Mouse (Mus musculus) erythroblast, adult 5-6 weeks (primary cell): ENCODE results near the gene Klhdc9. TPM values are rescaled to one million over a fixed set of nuclear protein-coding genes. Genes with fewer than 3 reads are reported as not detected.

Experiments used
- ATAC-seq: replicated peaks from 2 replicates; pipeline ENCODE4 v1.8.0; 2016; ENCODE audit warnings: moderate number of reproducible peaks, mild to moderate bottlenecking, moderate TSS enrichment, inconsistent platforms; ENCODE audit not compliant: poor library complexity, low FRiP score, severe bottlenecking
- total RNA-seq, 2 experiments: library from RNA; stranded (forward) in 1 of 2; stranded (reverse) in 1 of 2; fragments of 150-400 nt in 1 of 2; fragments of 200-764, 138-1000 nt in 1 of 2; gene quantifications; 2 replicates each; pipeline versions ENCODE4 v1.2.3 to v1.2.4; 2015 to 2017; ENCODE audit warnings: low replicate concordance in 2 of 2

The Klhdc9 gene
- total RNA-seq, 2 experiments from 2014 or later, result not detected

GRCm38 (mm10) chr1:171321415-171321814, 39.2 kb downstream of the Klhdc9 start:
- peak; percentile 78 for ATAC-seq

- no peak for ATAC-seq
These were observed 40.4 kb downstream of the Klhdc9 start for GRCm38 (mm10) chr1:171320151-171320550.

- ATAC-seq, result no peak
These were observed 40.9 kb downstream of the Klhdc9 start for GRCm38 (mm10) chr1:171319748-171320147.

GRCm38 (mm10) chr1:171309321-171309720, 51.3 kb downstream of the Klhdc9 start:
- no peak for ATAC-seq

Other genes starting within 250 kb of the Klhdc9 start
- gene Cfap126, start 246.9 kb downstream of the Klhdc9 start, total RNA-seq (2015; ENCODE audit: low replicate concordance), result not detected in 2 replicates
- gene Cfap126, start 246.9 kb downstream of the Klhdc9 start, total RNA-seq (2017; ENCODE audit: low replicate concordance), result not detected in 2 replicates
- 15.6 and 40.3 TPM in 2 replicates for gene Sdhc, start 210.2 kb downstream of the Klhdc9 start, total RNA-seq (2015; ENCODE audit: low replicate concordance)
- gene Sdhc, start 210.2 kb downstream of the Klhdc9 start, total RNA-seq (2017; ENCODE audit: low replicate concordance), result 9.2 and 20.0 TPM in 2 replicates
- gene Mpz, start 210.1 kb downstream of the Klhdc9 start, total RNA-seq (2015; ENCODE audit: low replicate concordance), result not detected in 2 replicates
- not detected in 2 replicates for gene Mpz, start 210.1 kb downstream of the Klhdc9 start, total RNA-seq (2017; ENCODE audit: low replicate concordance)
- gene Pcp4l1, start 164.5 kb downstream of the Klhdc9 start, total RNA-seq (2015; ENCODE audit: low replicate concordance), result not detected in 2 replicates
- gene Pcp4l1, start 164.5 kb downstream of the Klhdc9 start, total RNA-seq (2017; ENCODE audit: low replicate concordance), result 0.84 and 3.2 TPM in 2 replicates
- gene Nr1i3, start 146.8 kb downstream of the Klhdc9 start, total RNA-seq (2015; ENCODE audit: low replicate concordance), result not detected in 2 replicates
- gene Nr1i3, start 146.8 kb downstream of the Klhdc9 start, total RNA-seq (2017; ENCODE audit: low replicate concordance), result not detected in 2 replicates
- gene Tomm40l, start 138.3 kb downstream of the Klhdc9 start, total RNA-seq (2015; ENCODE audit: low replicate concordance), result 4.0 and 4.2 TPM in 2 replicates
- 2.2 and 2.6 TPM in 2 replicates for gene Tomm40l, start 138.3 kb downstream of the Klhdc9 start, total RNA-seq (2017; ENCODE audit: low replicate concordance)
- gene Apoa2, start 135.7 kb downstream of the Klhdc9 start, total RNA-seq (2015; ENCODE audit: low replicate concordance), result not detected in 2 replicates
- not detected in 2 replicates for gene Apoa2, start 135.7 kb downstream of the Klhdc9 start, total RNA-seq (2017; ENCODE audit: low replicate concordance)
- 269 and 282 TPM in 2 replicates for gene Fcer1g, start 126.4 kb downstream of the Klhdc9 start, total RNA-seq (2015; ENCODE audit: low replicate concordance)
- 89.5 and 162 TPM in 2 replicates for gene Fcer1g, start 126.4 kb downstream of the Klhdc9 start, total RNA-seq (2017; ENCODE audit: low replicate concordance)
- 0.19 TPM in 1 of 2 replicates, not detected in the other for gene Adamts4, start 110.4 kb downstream of the Klhdc9 start, total RNA-seq (2015; ENCODE audit: low replicate concordance)
- gene Adamts4, start 110.4 kb downstream of the Klhdc9 start, total RNA-seq (2017; ENCODE audit: low replicate concordance), result not detected in 2 replicates
- 62.9 and 78.4 TPM in 2 replicates for gene Ndufs2, start 109.4 kb downstream of the Klhdc9 start, total RNA-seq (2015; ENCODE audit: low replicate concordance)
- gene Ndufs2, start 109.4 kb downstream of the Klhdc9 start, total RNA-seq (2017; ENCODE audit: low replicate concordance), result 48.0 and 62.1 TPM in 2 replicates
- gene B4galt3, start 90.5 kb downstream of the Klhdc9 start, total RNA-seq (2015; ENCODE audit: low replicate concordance), result 8.1 and 11.3 TPM in 2 replicates
- gene B4galt3, start 90.5 kb downstream of the Klhdc9 start, total RNA-seq (2017; ENCODE audit: low replicate concordance), result 7.7 and 29.1 TPM in 2 replicates
- 416 and 462 TPM in 2 replicates for gene Ppox, start 79.6 kb downstream of the Klhdc9 start, total RNA-seq (2015; ENCODE audit: low replicate concordance)
- gene Ppox, start 79.6 kb downstream of the Klhdc9 start, total RNA-seq (2017; ENCODE audit: low replicate concordance), result 506 and 765 TPM in 2 replicates
- 9.6 and 12.1 TPM in 2 replicates for gene Usp21, start 72.8 kb downstream of the Klhdc9 start, total RNA-seq (2015; ENCODE audit: low replicate concordance)
- 9.4 and 13.9 TPM in 2 replicates for gene Usp21, start 72.8 kb downstream of the Klhdc9 start, total RNA-seq (2017; ENCODE audit: low replicate concordance)
- 23.4 and 28.6 TPM in 2 replicates for gene Ufc1, start 65.8 kb downstream of the Klhdc9 start, total RNA-seq (2015; ENCODE audit: low replicate concordance)
- 13.9 and 19.3 TPM in 2 replicates for gene Ufc1, start 65.8 kb downstream of the Klhdc9 start, total RNA-seq (2017; ENCODE audit: low replicate concordance)
- 3.8 and 4.8 TPM in 2 replicates for gene Dedd, start 31.7 kb downstream of the Klhdc9 start, total RNA-seq (2015; ENCODE audit: low replicate concordance)
- 4.3 and 6.7 TPM in 2 replicates for gene Dedd, start 31.7 kb downstream of the Klhdc9 start, total RNA-seq (2017; ENCODE audit: low replicate concordance)
- gene Nit1, start 15.2 kb downstream of the Klhdc9 start, total RNA-seq (2015; ENCODE audit: low replicate concordance), result 6.7 and 7.3 TPM in 2 replicates
- 11.0 and 13.8 TPM in 2 replicates for gene Nit1, start 15.2 kb downstream of the Klhdc9 start, total RNA-seq (2017; ENCODE audit: low replicate concordance)
- gene Pfdn2, start 15.1 kb downstream of the Klhdc9 start, total RNA-seq (2015; ENCODE audit: low replicate concordance), result 5.4 and 7.1 TPM in 2 replicates
- 1.5 and 15.1 TPM in 2 replicates for gene Pfdn2, start 15.1 kb downstream of the Klhdc9 start, total RNA-seq (2017; ENCODE audit: low replicate concordance)
- not detected in 2 replicates for gene Nectin4, start 9.3 kb upstream of the Klhdc9 start, total RNA-seq (2015; ENCODE audit: low replicate concordance)
- 0.68 TPM in 1 of 2 replicates, not detected in the other for gene Nectin4, start 9.3 kb upstream of the Klhdc9 start, total RNA-seq (2017; ENCODE audit: low replicate concordance)
- 20.1 and 21.1 TPM in 2 replicates for gene Arhgap30, start 28.2 kb upstream of the Klhdc9 start, total RNA-seq (2015; ENCODE audit: low replicate concordance)
- gene Arhgap30, start 28.2 kb upstream of the Klhdc9 start, total RNA-seq (2017; ENCODE audit: low replicate concordance), result 25.9 and 26.9 TPM in 2 replicates
- gene Usf1, start 50.5 kb upstream of the Klhdc9 start, total RNA-seq (2015; ENCODE audit: low replicate concordance), result 2.7 and 12.7 TPM in 2 replicates
- gene Usf1, start 50.5 kb upstream of the Klhdc9 start, total RNA-seq (2017; ENCODE audit: low replicate concordance), result 9.1 and 23.1 TPM in 2 replicates
- not detected in 2 replicates for gene Tstd1, start 58.1 kb upstream of the Klhdc9 start, total RNA-seq (2015; ENCODE audit: low replicate concordance)
- not detected in 2 replicates for gene Tstd1, start 58.1 kb upstream of the Klhdc9 start, total RNA-seq (2017; ENCODE audit: low replicate concordance)
- not detected in 2 replicates for gene F11r, start 76.7 kb upstream of the Klhdc9 start, total RNA-seq (2015; ENCODE audit: low replicate concordance)
- gene F11r, start 76.7 kb upstream of the Klhdc9 start, total RNA-seq (2017; ENCODE audit: low replicate concordance), result 0.42 TPM in 1 of 2 replicates, not detected in the other
- 0.84 and 4.8 TPM in 2 replicates for gene Alyref2, start 142.7 kb upstream of the Klhdc9 start, total RNA-seq (2015; ENCODE audit: low replicate concordance)
- gene Alyref2, start 142.7 kb upstream of the Klhdc9 start, total RNA-seq (2017; ENCODE audit: low replicate concordance), result 0.60 and 1.4 TPM in 2 replicates
- gene Itln1, start 174.5 kb upstream of the Klhdc9 start, total RNA-seq (2015; ENCODE audit: low replicate concordance), result not detected in 2 replicates
- gene Itln1, start 174.5 kb upstream of the Klhdc9 start, total RNA-seq (2017; ENCODE audit: low replicate concordance), result not detected in 2 replicates
- gene Cd244a, start 198.4 kb upstream of the Klhdc9 start, total RNA-seq (2015; ENCODE audit: low replicate concordance), result 2.3 and 3.1 TPM in 2 replicates
- 5.2 and 8.3 TPM in 2 replicates for gene Cd244a, start 198.4 kb upstream of the Klhdc9 start, total RNA-seq (2017; ENCODE audit: low replicate concordance)
- 7.1 and 8.8 TPM in 2 replicates for gene Ly9, start 246.6 kb upstream of the Klhdc9 start, total RNA-seq (2015; ENCODE audit: low replicate concordance)
- 5.8 and 10.0 TPM in 2 replicates for gene Ly9, start 246.6 kb upstream of the Klhdc9 start, total RNA-seq (2017; ENCODE audit: low replicate concordance)